Mouse (Mus musculus) MEL (cell line): Measurements from ENCODE around the gene BC029722.

Experiments
- BHLHE40 ChIP-seq: IDR thresholded peaks from 2 replicates; pipeline ENCODE4 v1.6.1; 2012; ENCODE audit warnings: low read depth, mild to moderate bottlenecking, inconsistent platforms, low read length, improper control_type of control experiment, borderline replicate concordance
- CHD2 ChIP-seq: IDR thresholded peaks from 2 replicates; pipeline ENCODE4 v1.6.1; 2011; ENCODE audit warnings: low read length, improper control_type of control experiment
- CTCF ChIP-seq, 3 experiments: IDR thresholded peaks in 2 of 3; conservative IDR thresholded peaks in 1 of 3; 2 replicates each; pipeline ENCODE4 v1.5.1; 2011 to 2012; ENCODE audit warnings: low read length in 3 of 3, low read depth in 2 of 3, mild to moderate bottlenecking in 2 of 3, improper control_type of control experiment in 1 of 3, inconsistent platforms in 1 of 3, mixed read lengths in 1 of 3, moderate library complexity in 1 of 3; ENCODE audit not compliant: control insufficient read depth in 1 of 3, insufficient read depth in 1 of 3, poor library complexity in 1 of 3, severe bottlenecking in 1 of 3
- ELF1 ChIP-seq: IDR thresholded peaks from 2 replicates; pipeline ENCODE4 v1.6.1; 2014; ENCODE audit warnings: low read depth, mild to moderate bottlenecking, inconsistent platforms, low read length, improper control_type of control experiment, moderate library complexity
- GATA1 ChIP-seq: IDR thresholded peaks from 2 replicates; pipeline ENCODE4 v1.6.1; 2011; ENCODE audit warnings: low read depth, low read length, improper control_type of control experiment
- NELFE ChIP-seq: IDR thresholded peaks from 2 replicates; pipeline ENCODE4 v1.6.1; 2011; ENCODE audit warnings: low read depth, low read length, improper control_type of control experiment
- POLR2AphosphoS5 ChIP-seq: IDR thresholded peaks from 2 replicates; pipeline ENCODE4 v1.6.1; 2012; ENCODE audit warnings: low read depth, borderline replicate concordance, mild to moderate bottlenecking, inconsistent platforms, low read length, moderate library complexity, mixed read lengths
- SIN3A ChIP-seq: IDR thresholded peaks from 2 replicates; pipeline ENCODE4 v1.6.1; 2012; ENCODE audit warnings: low read length, improper control_type of control experiment, inconsistent platforms
- TAL1 ChIP-seq: IDR thresholded peaks from 2 replicates; pipeline ENCODE4 v1.6.1; 2012; ENCODE audit warnings: mild to moderate bottlenecking, inconsistent platforms, low read length, moderate library complexity, mixed read lengths
- ZNF384 ChIP-seq: IDR thresholded peaks from 2 replicates; pipeline ENCODE4 v1.6.1; 2012; ENCODE audit warnings: low read depth, mild to moderate bottlenecking, inconsistent platforms, low read length, improper control_type of control experiment

- TF ChIP-seq NELFE: no peak
- no peak for TF ChIP-seq SIN3A
- TF ChIP-seq ZNF384: no peak
- TF ChIP-seq ELF1: no peak
- TF ChIP-seq TAL1: no peak
- no peak for TF ChIP-seq CHD2
- no peak for TF ChIP-seq POLR2AphosphoS5
- TF ChIP-seq BHLHE40: no peak
- no peak for TF ChIP-seq CTCF (IDR thresholded peaks at IDR 0.05 in 2 of 3, conservative IDR thresholded peaks at IDR 0.05 in 1 of 3; ENCODE audit: control insufficient read depth in 1 of 3, insufficient read depth in 1 of 3, low read depth in 2 of 3, low read length in 3 of 3, poor library complexity in 1 of 3, severe bottlenecking in 1 of 3)
- TF ChIP-seq GATA1: no peak
These were observed 40.9 kb upstream of the BC029722 start for GRCm38 (mm10) chr2:155860102-155860501.
